Mouse (Mus musculus) embryonic fibroblast, embryonic 13.5 days (primary cell): Measurements from ENCODE around the gene Olfr544.

Experiments used
- CTCF ChIP-seq: IDR thresholded peaks from 2 replicates; pipeline ENCODE4 v1.5.1; 2011; ENCODE audit warnings: mild to moderate bottlenecking, control low read depth, low read length, moderate library complexity, borderline replicate concordance; ENCODE audit not compliant: insufficient read depth
- POLR2A ChIP-seq: IDR thresholded peaks from 2 replicates; pipeline ENCODE4 v1.6.1; 2011; ENCODE audit warnings: low read depth, mild to moderate bottlenecking, control low read depth, low read length, moderate library complexity

DNA sequence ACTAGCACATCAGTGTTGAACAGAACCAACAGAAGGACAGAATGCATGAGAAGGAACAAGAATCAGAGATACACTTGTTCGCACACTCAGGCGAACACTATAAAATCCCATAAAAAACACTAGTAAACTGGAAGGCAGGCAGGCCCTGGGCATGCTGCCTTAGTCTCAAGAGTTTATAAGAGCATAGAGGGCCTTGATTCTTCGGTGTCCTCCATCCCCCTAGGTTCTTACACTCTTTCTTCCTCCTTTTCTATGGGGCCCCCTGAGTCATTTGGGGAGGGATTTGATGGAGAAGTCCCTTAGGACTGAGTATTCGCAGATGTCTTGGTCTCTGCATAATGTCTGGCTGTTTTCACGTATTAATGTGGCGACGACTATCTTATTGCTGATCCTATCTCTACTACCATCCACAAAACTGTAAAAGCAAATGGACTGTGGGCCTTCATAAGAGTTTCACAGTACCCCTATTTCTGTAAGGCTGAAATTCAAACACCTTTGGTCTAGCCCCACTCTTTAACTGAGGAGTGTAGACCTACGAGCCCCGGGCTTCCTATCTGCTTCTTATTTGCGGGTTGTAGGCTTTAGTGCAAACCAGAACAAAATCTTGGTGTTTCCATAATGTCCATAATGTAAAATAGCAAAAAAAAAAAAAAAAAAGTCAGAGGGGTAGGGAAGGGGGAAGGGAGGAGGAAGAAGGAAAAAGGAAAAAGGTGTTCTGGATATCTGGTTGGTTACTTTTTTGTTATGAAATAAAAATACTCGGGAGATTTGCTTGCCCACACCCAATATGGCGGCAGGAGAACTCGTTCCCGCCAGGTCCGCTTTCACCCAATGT is 47.1 kb downstream of the Olfr544 start:
- TF ChIP-seq CTCF, result no peak
- no peak for TF ChIP-seq POLR2A
